ENCODE assay signal across 9 mouse cellular contexts in the genomic region with DNA sequence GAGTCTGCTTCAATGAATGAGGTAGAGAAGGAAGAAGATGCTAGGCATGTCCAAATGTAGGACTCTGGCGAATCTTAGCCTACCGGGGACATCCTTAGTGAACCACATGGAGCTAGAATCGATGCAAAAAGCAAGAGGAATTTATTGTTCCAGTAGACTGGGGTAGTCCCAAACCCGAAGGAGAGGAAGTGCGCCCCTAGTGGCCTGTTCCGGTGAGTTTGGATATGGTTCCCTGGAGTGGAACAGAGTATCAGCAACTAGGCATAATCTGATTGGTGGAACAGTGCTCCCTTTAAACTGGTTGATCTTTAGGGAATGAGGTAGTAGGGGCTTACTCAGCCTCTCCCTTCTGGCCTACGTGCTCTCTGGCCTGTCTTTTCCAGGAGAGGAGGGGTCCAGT.
A peak's percentile ranks its signal among the peaks of the same experiment; 100 is the strongest.
DNase-seq lines count a peak whose midpoint lies in the region; ATAC-seq lines count a peak whose summit lies in the region.
"Had no signal": no experiment of that assay in that cellular context is flagged by ENCODE, and none has a peak within 500 bp of the region (broad histone marks: within the 10 kb centered on the region; RNA-seq: fewer than 3 reads in every experiment).

No protein-coding gene starts in this region.

- H3K36me3 ChIP-seq in neural tube, embryonic 15.5 days, result no peaks in the 10 kb centered on the region
- H3K36me3 ChIP-seq: midbrain, embryonic 12.5 days had no signal

- ATAC-seq in neural tube, embryonic 15.5 days (ENCODE audit: low FRiP score), result no peak
- ATAC-seq in monocyte, adult 5-6 weeks (replicated peaks; ENCODE audit: insufficient number of reproducible peaks, low FRiP score, low TSS enrichment, poor library complexity, severe bottlenecking), result no peak

- H3K27me3 ChIP-seq in neural tube, embryonic 15.5 days (replicated peaks), result no peaks in the 10 kb centered on the region
- H3K27me3 ChIP-seq: midbrain, embryonic 12.5 days had no signal

- DNase-seq in heart, adult 11 months, result peak; percentile 79
- no peak for DNase-seq in heart, postnatal 25 days (ENCODE audit: low spot score)
- peak; percentile 31 for DNase-seq in neural tube, embryonic 10.5 days (ENCODE audit: extremely low spot score, low spot score)
- DNase-seq in cerebellum, postnatal 25 days, result peak; percentile 25 to 57
- DNase-seq in naive thymus-derived CD4-positive, alpha-beta T cell, adult 2 months (ENCODE audit: low read depth), result peak; percentile 13
- no peak for DNase-seq in urinary bladder, postnatal 25 days (ENCODE audit: low spot score)

- 82% methylated on average over 7 of the region's 7 CpGs for WGBS in neural tube, embryonic 15.5 days

- intact Hi-C loops in heart, postnatal 25 days (cut with DNase I), result no loop called here

- H3K27ac ChIP-seq in neural tube, embryonic 15.5 days (replicated peaks), result no peak overlapping the region
- H3K27ac ChIP-seq: midbrain, embryonic 12.5 days had no signal

- no peak overlapping the region for H3K4me2 ChIP-seq in neural tube, embryonic 15.5 days
- H3K4me2 ChIP-seq: midbrain, embryonic 12.5 days had no signal

- no peak overlapping the region for H3K9ac ChIP-seq in neural tube, embryonic 15.5 days (replicated peaks)
- H3K9ac ChIP-seq: midbrain, embryonic 12.5 days had no signal

- H3K9me3 ChIP-seq in neural tube, embryonic 15.5 days (replicated peaks), result no peaks in the 10 kb centered on the region
- H3K9me3 ChIP-seq: midbrain, embryonic 12.5 days had no signal

- H3K4me3 ChIP-seq in neural tube, embryonic 15.5 days (replicated peaks), result no peak overlapping the region
- H3K4me3 ChIP-seq: midbrain, embryonic 12.5 days had no signal

- no peaks in the 10 kb centered on the region for H3K4me1 ChIP-seq in neural tube, embryonic 15.5 days

Comparison
In these comparisons a context has a peak if more than half of its experiments do, and no peak if none do; other contexts are left out.
1. DNase-seq: peak in heart, adult 11 months (single experiment), neural tube, embryonic 10.5 days (single experiment), cerebellum, postnatal 25 days (2 of 2) and naive thymus-derived CD4-positive, alpha-beta T cell, adult 2 months (single experiment); none in heart, postnatal 25 days (single experiment) and urinary bladder, postnatal 25 days (single experiment).